Mouse (Mus musculus) heart, adult 2 months (tissue): Measurements from ENCODE around the gene Cacna1g. TPM values are rescaled to one million over a fixed set of nuclear protein-coding genes. Genes with fewer than 3 reads are reported as not detected.
"Not testable (repeated sequence)": the region's sequence is repeated elsewhere in the genome, so short reads cannot be mapped to it uniquely, and the experiment has no call there.

Source experiments
- DNase-seq, 2 experiments: peaks; one replicate each; pipeline ENCODE4 v3.0.0; 2021
- H3K27ac ChIP-seq: fragments of 200-600 bp; 2 replicates; pipeline ENCODE4 v1.8.1; 2022
- H3K27me3 ChIP-seq: fragments of 200-500 bp; 2 replicates; pipeline ENCODE4 v1.6.1; 2012; ENCODE audit warnings: mild to moderate bottlenecking, low read length, inconsistent platforms, mixed read lengths; ENCODE audit not compliant: control insufficient read depth, insufficient read depth
- H3K36me3 ChIP-seq: fragments of 200-500 bp; 2 replicates; pipeline ENCODE4 v1.6.1; 2012; ENCODE audit warnings: low read length, inconsistent platforms; ENCODE audit not compliant: control insufficient read depth, insufficient read depth
- H3K4me1 ChIP-seq: fragments of 200-500 bp; 2 replicates; pipeline ENCODE4 v1.6.1; 2011; ENCODE audit warnings: low read length; ENCODE audit not compliant: control insufficient read depth, insufficient read depth
- H3K4me3 ChIP-seq: fragments of 200-600 bp; 2 replicates; pipeline ENCODE4 v1.8.1; 2022
- H3K79me2 ChIP-seq: fragments of 200-500 bp; replicated peaks from 2 replicates; pipeline ENCODE4 v1.6.1; 2012; ENCODE audit warnings: mild to moderate bottlenecking, inconsistent platforms, low read length, moderate library complexity, mixed read lengths; ENCODE audit not compliant: control insufficient read depth, insufficient read depth
- H3K9ac ChIP-seq: fragments of 200-500 bp; 2 replicates; pipeline ENCODE4 v1.6.1; 2012; ENCODE audit warnings: low read depth, mild to moderate bottlenecking, control low read depth, inconsistent platforms, low read length, mixed read lengths
- CTCF ChIP-seq: fragments of 200-600 bp; IDR thresholded peaks from 2 replicates; pipeline ENCODE4 v1.8.1; 2022; ENCODE audit warnings: antibody characterized with exemption, mild to moderate bottlenecking, moderate library complexity
- EP300 ChIP-seq: fragments of 200-500 bp; IDR thresholded peaks from 2 replicates; pipeline ENCODE4 v1.6.1; 2011; ENCODE audit warnings: low read depth, low read length, control low read depth; ENCODE audit not compliant: insufficient read depth
- POLR2A ChIP-seq: fragments of 200-500 bp; IDR thresholded peaks from 2 replicates; pipeline ENCODE4 v1.6.1; 2011; ENCODE audit warnings: mild to moderate bottlenecking, low read depth, low read length, control low read depth; ENCODE audit not compliant: insufficient read depth
- WGBS: fragments of 180-500 bp; shearing (Covaris S2); methylation state at CpG from one replicate; pipeline ENCODE4 v1.1.7; 2018; 5-methylcytosine and 5-hydroxymethylcytosine counted together
- intact Hi-C: fragments of 180-260 bp; cut with DNase I; formaldehyde crosslinking; loops from one replicate; pipeline ENCODE4 v1.15.1; 2025
- polyA plus RNA-seq: library from polyadenylated mRNA; depleted of rRNA; stranded (reverse); fragments of >200 nt; gene quantifications from 2 replicates; pipeline ENCODE4 v1.2.3, GENCODE M21; 2012
- total RNA-seq, 2 experiments: library from RNA; stranded (reverse); gene quantifications; 2 replicates each; pipeline ENCODE4 v1.2.3; 2021

Cacna1g gene
- total and polyA plus RNA-seq, 3 experiments = 12.2 to 64.4 (median 12.9) TPM

GRCm38 (mm10) chr11:94404641-94405260, 69.2 kb downstream of the Cacna1g start:
- 22% methylated on average over 11 of the region's 11 CpGs for WGBS
- no peaks in the 10 kb centered on the region; the same call in 1 of the 2 replicates for H3K4me1 ChIP-seq
- no peak overlapping the region for H3K4me3 ChIP-seq
- peak; percentile 98; the same call in 1 of the 2 replicates for TF ChIP-seq CTCF
- TF ChIP-seq EP300 = peak; percentile 59; the same call in 1 of the 2 replicates
- TF ChIP-seq POLR2A = no peak
- intact Hi-C loops = loop anchor here (1.0 to 2.0 kb wide), 3 partner anchors 64 to 168 kb away; no protein-coding TSS in a partner anchor
- H3K36me3 ChIP-seq = no peaks in the 10 kb centered on the region
- H3K27ac ChIP-seq = no peak overlapping the region
- DNase-seq = peak; percentile 73 to 89
- H3K79me2 ChIP-seq = no peaks in the 10 kb centered on the region
- H3K9ac ChIP-seq = no peak overlapping the region
- H3K27me3 ChIP-seq = no peaks in the 10 kb centered on the region

GRCm38 (mm10) chr11:94404178-94404577, 69.8 kb downstream of the Cacna1g start:
- Histone ChIP-seq H3K4me3 (no peak overlapping the region), H3K9ac (no peak overlapping the region), H3K27ac (no peak overlapping the region), H3K27me3 (no peaks in the 10 kb centered on the region), H3K79me2 (no peaks in the 10 kb centered on the region), H3K36me3 (no peaks in the 10 kb centered on the region), H3K4me1 (no peaks in the 10 kb centered on the region; the same call in 1 of the 2 replicates)
- WGBS = 70% methylated on average over 5 of the region's 5 CpGs
- no peak for TF ChIP-seq EP300
- no peak for DNase-seq
- intact Hi-C loops = loop anchor here (1.0 to 2.0 kb wide), 3 partner anchors 63 to 168 kb away; no protein-coding TSS in a partner anchor

GRCm38 (mm10) chr11:94403757-94404156, 70.2 kb downstream of the Cacna1g start:
- 83% methylated on average over 10 of the region's 10 CpGs for WGBS
- intact Hi-C loops = loop anchor here (1.0 to 2.0 kb wide), 3 partner anchors 63 to 167 kb away; no protein-coding TSS in a partner anchor
- Histone ChIP-seq H3K4me1 (no peaks in the 10 kb centered on the region; the same call in 1 of the 2 replicates), H3K4me3 (no peak overlapping the region), H3K36me3 (no peaks in the 10 kb centered on the region), H3K27ac (no peak overlapping the region), H3K27me3 (no peaks in the 10 kb centered on the region), H3K79me2 (no peaks in the 10 kb centered on the region), H3K9ac (no peak overlapping the region)
- DNase-seq = no peak
- no peak for TF ChIP-seq POLR2A
- TF ChIP-seq EP300 = no peak
- TF ChIP-seq CTCF = no peak

DNA sequence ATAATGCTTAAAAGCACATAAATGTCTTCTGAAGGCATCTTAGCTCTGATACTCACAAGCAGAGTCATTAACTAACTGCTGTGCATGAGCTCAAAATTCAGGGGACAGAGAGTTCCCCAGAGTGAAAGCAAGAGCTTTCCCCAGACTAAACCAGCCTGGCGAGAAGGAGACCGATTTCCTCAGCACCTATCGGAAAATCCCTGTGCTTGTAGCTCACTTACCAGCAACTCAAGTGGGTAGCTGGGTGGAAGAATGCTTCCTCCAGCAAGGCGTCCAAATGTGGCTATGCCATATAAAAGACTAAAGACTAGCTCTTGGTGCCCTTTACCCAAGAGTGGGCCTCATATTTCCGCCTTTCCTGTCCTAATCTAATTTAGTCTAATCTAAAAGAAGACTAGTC, 71.3 kb downstream of the Cacna1g start:
- no peak overlapping the region for H3K27ac ChIP-seq
- H3K9ac ChIP-seq = no peak overlapping the region
- H3K4me1 ChIP-seq = no peaks in the 10 kb centered on the region; the same call in 1 of the 2 replicates
- no peaks in the 10 kb centered on the region for H3K79me2 ChIP-seq
- H3K4me3 ChIP-seq = no peak overlapping the region
- H3K36me3 ChIP-seq = no peaks in the 10 kb centered on the region
- TF ChIP-seq EP300 (no peak), CTCF (no peak), POLR2A (no peak)
- WGBS = 87% methylated on average over 5 of the region's 5 CpGs
- intact Hi-C loops = no loop called here
- DNase-seq = no peak
- no peaks in the 10 kb centered on the region for H3K27me3 ChIP-seq

DNA sequence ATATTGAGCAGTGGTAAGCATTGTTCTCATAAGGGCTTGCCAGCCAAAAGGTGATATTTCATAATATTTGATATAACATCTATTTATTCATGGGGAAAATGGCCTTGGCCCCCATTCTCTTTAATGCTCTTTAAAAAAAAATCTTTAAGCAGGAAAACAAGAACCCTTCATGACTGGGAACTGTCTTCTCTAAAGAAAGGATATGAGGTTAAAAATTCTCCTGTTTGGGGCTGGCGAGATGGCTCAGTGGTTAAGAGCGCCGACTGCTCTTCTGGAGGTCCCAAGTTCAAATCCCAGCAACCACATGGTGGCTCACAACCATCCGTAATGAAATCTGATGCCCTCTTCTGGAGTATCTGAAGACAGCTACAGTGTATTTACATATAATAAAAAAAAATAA, 72.0 kb downstream of the Cacna1g start:
- H3K79me2 ChIP-seq, H3K27ac ChIP-seq, H3K4me3 ChIP-seq, H3K36me3 ChIP-seq, H3K27me3 ChIP-seq, DNase-seq, H3K4me1 ChIP-seq, intact Hi-C loops, H3K9ac ChIP-seq: not testable (repeated sequence)
- 90% methylated on average over 4 of the region's 4 CpGs for WGBS

DNA sequence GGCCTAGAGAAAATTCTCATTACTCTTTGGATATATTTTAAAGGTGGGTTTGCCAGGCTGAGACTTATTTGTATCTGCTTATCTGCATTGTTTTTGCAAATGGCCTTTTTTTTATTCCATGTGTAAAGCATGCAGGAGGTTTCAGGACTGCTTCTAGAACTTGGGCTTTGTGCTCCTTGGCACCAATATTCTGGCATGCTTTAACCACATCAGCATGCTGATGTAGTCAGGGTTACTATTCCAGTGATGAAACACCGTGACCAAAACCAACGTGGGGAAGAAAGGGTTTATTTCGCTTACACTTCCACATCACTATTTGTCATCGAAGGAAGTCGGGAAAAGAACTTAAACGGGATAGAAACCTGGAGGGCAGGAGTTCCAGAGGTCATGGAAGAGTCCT, 73.0 kb downstream of the Cacna1g start:
- WGBS = 59% methylated on average over 6 of the region's 6 CpGs
- no peak for DNase-seq
- intact Hi-C loops = no loop called here

More for the DNA sequence above, 73.0 kb downstream of the Cacna1g start:
- H3K79me2 ChIP-seq = no peaks in the 10 kb centered on the region
- no peaks in the 10 kb centered on the region; the same call in 1 of the 2 replicates for H3K4me1 ChIP-seq
- H3K9ac ChIP-seq = no peak overlapping the region
- TF ChIP-seq POLR2A (no peak), EP300 (no peak), CTCF (no peak)
- no peak overlapping the region for H3K27ac ChIP-seq
- no peak overlapping the region for H3K4me3 ChIP-seq
- no peaks in the 10 kb centered on the region for H3K27me3 ChIP-seq
- no peaks in the 10 kb centered on the region for H3K36me3 ChIP-seq
